Comparison of ENCODE assay signal across 8 mouse cellular contexts in the genomic region with DNA sequence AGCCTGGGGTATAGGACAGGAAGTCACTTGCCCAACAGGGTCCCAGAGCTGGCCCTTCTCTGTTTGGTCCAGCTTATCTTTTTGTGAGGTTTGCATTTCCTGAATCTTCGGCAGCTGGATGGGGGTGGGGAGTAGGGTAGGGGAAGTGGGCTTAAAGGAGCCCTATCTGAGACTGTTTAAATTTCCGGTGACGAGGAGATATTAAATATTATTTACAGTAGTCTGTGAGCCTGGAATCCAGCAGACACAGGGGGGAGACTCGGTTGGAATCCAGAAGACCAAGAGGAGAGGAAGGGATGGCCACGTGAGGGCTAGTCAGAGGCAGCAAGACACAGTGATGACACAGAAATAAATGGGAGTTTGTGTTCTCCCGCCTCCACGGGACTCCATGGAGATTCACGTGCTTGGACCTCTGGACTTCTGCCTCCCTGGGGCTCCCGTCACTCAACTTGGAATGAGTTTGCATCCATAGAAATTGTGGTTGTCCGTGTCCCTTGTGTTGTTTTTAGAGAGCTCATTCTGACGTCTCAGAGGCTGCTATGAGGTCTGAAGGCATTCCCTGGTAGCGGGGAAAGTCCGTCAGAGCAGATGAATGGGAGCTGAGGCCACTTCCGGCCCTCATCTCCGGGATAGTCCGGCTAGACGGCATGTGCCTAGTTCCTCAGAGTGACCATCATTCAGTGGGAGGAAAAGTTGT.
DNase-seq lines count a peak whose midpoint lies in the region; ATAC-seq and TF ChIP-seq lines count a peak whose summit lies in the region.

No protein-coding gene starts in this region.

- no peaks in the 10 kb centered on the region for H3K9me3 ChIP-seq in hindbrain, embryonic 10.5 days
- H3K9me3 ChIP-seq in hindbrain, embryonic 11.5 days (ENCODE audit: control insufficient read depth, low read length) = no peaks in the 10 kb centered on the region
- no peaks in the 10 kb centered on the region for H3K9me3 ChIP-seq in heart, embryonic 13.5 days

- TF ChIP-seq POLR2A in myocyte (IDR thresholded peaks at IDR 0.05; ENCODE audit: insufficient read length, low read depth) = no peak

- no peaks in the 10 kb centered on the region for H3K27me3 ChIP-seq in hindbrain, embryonic 10.5 days (ENCODE audit: insufficient read depth, poor library complexity, severe bottlenecking)
- no peaks in the 10 kb centered on the region for H3K27me3 ChIP-seq in hindbrain, embryonic 11.5 days (ENCODE audit: control insufficient read depth, insufficient read depth, low read length)
- no peaks in the 10 kb centered on the region for H3K27me3 ChIP-seq in heart, embryonic 13.5 days (replicated peaks)
- no peaks in the 10 kb centered on the region for H3K27me3 ChIP-seq in myocyte (ENCODE audit: control insufficient read depth, insufficient read depth, insufficient read length)

- ATAC-seq in hindbrain, embryonic 11.5 days (ENCODE audit: low FRiP score) = no peak
- no peak for ATAC-seq in heart, embryonic 13.5 days (ENCODE audit: extremely low read depth, insufficient number of reproducible peaks, low FRiP score, low TSS enrichment)

- peaks cover 10% of the 10 kb centered on the region; the same call in 1 of the 2 replicates for H3K36me3 ChIP-seq in hindbrain, embryonic 10.5 days
- H3K36me3 ChIP-seq in hindbrain, embryonic 11.5 days (ENCODE audit: control insufficient read depth, insufficient read depth, low read length) = no peaks in the 10 kb centered on the region
- peaks cover 6% of the 10 kb centered on the region; the same call in 1 of the 2 replicates for H3K36me3 ChIP-seq in heart, embryonic 13.5 days
- no peaks in the 10 kb centered on the region for H3K36me3 ChIP-seq in myocyte (ENCODE audit: control insufficient read depth, insufficient read depth)

- intact Hi-C loops in gastrocnemius, postnatal 14 days (cut with DNase I; ENCODE audit: low total_unique reads) = no loop called here

- H3ac ChIP-seq in myocyte (ENCODE audit: control insufficient read depth, insufficient read length) = no peak overlapping the region

- H3K79me2 ChIP-seq in myocyte (ENCODE audit: control insufficient read depth, insufficient read depth) = no peaks in the 10 kb centered on the region

- H3K4me2 ChIP-seq in hindbrain, embryonic 11.5 days (replicated peaks; ENCODE audit: low read depth, low read length) = no peak overlapping the region
- H3K4me2 ChIP-seq in heart, embryonic 13.5 days = peak overlapping the region; percentile 24
- peak overlapping the region; percentile 65 for H3K4me2 ChIP-seq in myocyte (ENCODE audit: low read depth)

- H3K9ac ChIP-seq in hindbrain, embryonic 11.5 days (ENCODE audit: low read depth, low read length) = no peak overlapping the region
- 0 out of 2 replicates have a peak overlapping the region, but pooled peaks have one; percentile 21 for H3K9ac ChIP-seq in heart, embryonic 13.5 days

- no peak for DNase-seq in hindbrain, embryonic 10.5 days (ENCODE audit: low spot score)
- no peak for DNase-seq in hindbrain, embryonic 11.5 days (ENCODE audit: low spot score)
- peak; percentile 51 to 56 for DNase-seq in kidney, postnatal 36 days
- DNase-seq in cerebellum, postnatal 10 days = no peak
- no peak for DNase-seq in right cerebral cortex, postnatal 36 days (ENCODE audit: low spot score in 2 of 2)
- DNase-seq in gastrocnemius, postnatal 14 days = no peak

- WGBS in hindbrain, embryonic 10.5 days = 74% methylated on average over 17 of the region's 17 CpGs
- 67% methylated on average over 17 of the region's 17 CpGs for WGBS in hindbrain, embryonic 11.5 days
- WGBS in heart, embryonic 13.5 days = 30% methylated on average over 17 of the region's 17 CpGs

- H3K4me1 ChIP-seq in hindbrain, embryonic 10.5 days (replicated peaks) = peaks cover 35% of the 10 kb centered on the region
- peaks cover 3% of the 10 kb centered on the region for H3K4me1 ChIP-seq in hindbrain, embryonic 11.5 days (replicated peaks; ENCODE audit: control insufficient read depth, insufficient read depth, low read length)
- H3K4me1 ChIP-seq in heart, embryonic 13.5 days = peaks cover 35% of the 10 kb centered on the region

- H3K4me3 ChIP-seq in hindbrain, embryonic 10.5 days = no peak overlapping the region
- H3K4me3 ChIP-seq in hindbrain, embryonic 11.5 days (ENCODE audit: low read depth, low read length) = no peak overlapping the region
- H3K4me3 ChIP-seq in heart, embryonic 13.5 days = no peak overlapping the region
- H3K4me3 ChIP-seq in myocyte = no peak overlapping the region

- 0 out of 2 replicates have a peak overlapping the region, but pooled peaks have one; percentile 13 for H3K27ac ChIP-seq in hindbrain, embryonic 10.5 days
- H3K27ac ChIP-seq in hindbrain, embryonic 11.5 days (ENCODE audit: low read depth, low read length) = no peak overlapping the region
- peak overlapping the region; percentile 75 for H3K27ac ChIP-seq in heart, embryonic 13.5 days (replicated peaks)

TF ChIP-seq in myocyte, 11 proteins besides CTCF, POLR2A, EP300 and RAD21:
- TF ChIP-seq MYOD1 (IDR thresholded peaks at IDR 0.05; ENCODE audit: control insufficient read depth in 1 of 3, insufficient read length in 2 of 3, low read depth in 2 of 3) (peak in 1 of 3 experiments; percentile 10), USF1 (IDR thresholded peaks at IDR 0.05; ENCODE audit: low read depth) (peak; percentile 72), MYOG (IDR thresholded peaks at IDR 0.05; ENCODE audit: control insufficient read depth in 1 of 3, insufficient read depth in 1 of 3, insufficient read length in 2 of 3, low read depth in 2 of 3) (no peak)

Comparison
In these comparisons a context has a peak if more than half of its experiments do, and no peak if none do; other contexts are left out.
1. DNase-seq: peak in kidney, postnatal 36 days (2 of 2); none in hindbrain, embryonic 10.5 days (single experiment), hindbrain, embryonic 11.5 days (single experiment), cerebellum, postnatal 10 days (0 of 2), right cerebral cortex, postnatal 36 days (0 of 2) and gastrocnemius, postnatal 14 days (single experiment).